Mouse (Mus musculus) limb, embryonic 12.5 days (tissue): ENCODE data around the gene Bcl2a1a. TPM values are rescaled to one million over a fixed set of nuclear protein-coding genes. Genes with fewer than 3 reads are reported as not detected.
"Not testable (repeated sequence)": the region's sequence is repeated elsewhere in the genome, so short reads cannot be mapped to it uniquely, and the experiment has no call there.

Experiments
- ATAC-seq: fragments of 200-750 bp; cut with Nextera tagmentation; 2 replicates; pipeline ENCODE4 v1.8.0; 2017; ENCODE audit warnings: low read depth, moderate TSS enrichment; ENCODE audit not compliant: insufficient number of reproducible peaks, insufficient read depth, low FRiP score, low TSS enrichment
- H3K27ac ChIP-seq: fragments of 300-500 bp; sonication (generic); 2 replicates; pipeline ENCODE4 v1.5.1; 2016; ENCODE audit warnings: mild to moderate bottlenecking, moderate library complexity
- H3K27me3 ChIP-seq: fragments of 300-500 bp; sonication (generic); 2 replicates; pipeline ENCODE4 v1.6.1; 2016; ENCODE audit warnings: mild to moderate bottlenecking, moderate library complexity
- H3K36me3 ChIP-seq: fragments of 300-500 bp; sonication (generic); 2 replicates; pipeline ENCODE4 v1.6.1; 2016; ENCODE audit warnings: mild to moderate bottlenecking, moderate library complexity
- H3K4me1 ChIP-seq: fragments of 300-500 bp; sonication (generic); replicated peaks from 2 replicates; pipeline ENCODE4 v1.6.1; 2016
- H3K4me2 ChIP-seq: fragments of 300-500 bp; sonication (generic); 2 replicates; pipeline ENCODE4 v1.6.1; 2016; ENCODE audit warnings: mild to moderate bottlenecking, moderate library complexity
- H3K4me3 ChIP-seq: fragments of 300-500 bp; sonication (generic); replicated peaks from 2 replicates; pipeline ENCODE4 v1.5.1; 2016; ENCODE audit warnings: mild to moderate bottlenecking
- H3K9ac ChIP-seq: fragments of 300-500 bp; sonication (generic); replicated peaks from 2 replicates; pipeline ENCODE4 v1.6.1; 2016; ENCODE audit warnings: mild to moderate bottlenecking, moderate library complexity
- H3K9me3 ChIP-seq: fragments of 300-500 bp; sonication (generic); 2 replicates; pipeline ENCODE4 v1.6.1; 2016; ENCODE audit warnings: mild to moderate bottlenecking, moderate library complexity
- WGBS: fragments of 180-500 bp; shearing (Covaris S2); methylation state at CpG from one replicate; pipeline ENCODE4 v1.1.7; 2016; 5-methylcytosine and 5-hydroxymethylcytosine counted together
- polyA plus RNA-seq: library from polyadenylated mRNA; unstranded; fragments of >200 nt; fragmentation: Nextera tagmentation; extraction: Ambion mirVana; gene quantifications from 2 replicates; pipeline ENCODE4 v1.2.1, GENCODE M21; 2016

Gene Bcl2a1a
- polyA plus RNA-seq, 1 experiment from 2014 or later, result not detected

DNA sequence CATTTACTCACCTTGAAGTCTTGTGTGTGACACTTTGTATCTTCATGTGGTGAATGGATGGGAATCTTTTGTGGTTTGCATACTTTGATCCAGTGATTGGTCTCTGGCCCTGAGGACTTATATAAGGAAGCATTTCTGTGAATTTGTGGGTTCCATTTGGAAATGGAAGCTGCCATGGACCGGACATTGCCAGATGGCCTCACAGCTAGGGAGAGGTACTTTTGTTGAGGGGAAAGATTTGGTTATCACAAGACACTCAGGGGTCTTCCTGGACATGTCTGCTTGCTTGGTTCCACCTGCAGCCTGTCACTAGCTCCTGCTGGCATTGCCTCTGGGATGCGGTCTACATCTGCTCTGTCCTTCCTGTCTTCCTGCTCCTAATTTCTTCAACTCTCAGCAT lies 23.1 kb downstream of the Bcl2a1a start:
- not testable (repeated sequence) for H3K9me3 ChIP-seq, H3K4me2 ChIP-seq, H3K36me3 ChIP-seq, H3K9ac ChIP-seq, H3K4me1 ChIP-seq, ATAC-seq, H3K4me3 ChIP-seq, H3K27ac ChIP-seq, H3K27me3 ChIP-seq
- WGBS, result 96% methylated on average over 2 of the region's 2 CpGs

DNA sequence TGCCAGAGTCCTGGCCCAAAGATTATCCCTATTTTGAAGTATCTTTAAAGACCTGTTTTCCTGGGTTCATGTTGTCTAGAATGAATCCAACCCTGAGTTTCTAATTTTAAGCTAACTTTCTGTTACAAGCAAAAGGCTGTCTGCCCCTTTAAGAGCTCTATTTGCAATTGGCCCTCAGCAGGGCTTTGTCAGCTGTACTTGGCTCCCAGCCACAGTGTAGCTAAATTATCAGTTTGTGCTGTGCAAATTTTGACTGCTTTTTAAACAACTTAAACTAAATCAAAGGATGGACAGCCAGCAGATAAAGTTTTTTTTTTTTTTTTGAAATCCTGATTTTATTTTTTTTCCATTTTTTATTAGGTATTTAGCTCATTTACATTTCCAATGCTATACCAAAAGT lies 44.8 kb downstream of the Bcl2a1a start:
- not testable (repeated sequence) for H3K36me3 ChIP-seq, H3K4me1 ChIP-seq, H3K4me2 ChIP-seq, H3K9me3 ChIP-seq, ATAC-seq, H3K4me3 ChIP-seq, H3K27me3 ChIP-seq, H3K9ac ChIP-seq, H3K27ac ChIP-seq

Other genes starting within 250 kb of the Bcl2a1a start
- gene Mthfsl, start 236.6 kb upstream of the Bcl2a1a start, polyA plus RNA-seq, result 36.6 and 42.9 TPM in 2 replicates
- 0.28 and 0.44 TPM in 2 replicates for gene Bcl2a1d, start 225.0 kb upstream of the Bcl2a1a start, polyA plus RNA-seq
- 0.20 TPM in 1 of 2 replicates, not detected in the other for gene Trim43c, start 117.7 kb upstream of the Bcl2a1a start, polyA plus RNA-seq
- gene Trim43b, start 135.9 kb downstream of the Bcl2a1a start, polyA plus RNA-seq, result not detected in 2 replicates
- 0.64 and 0.76 TPM in 2 replicates for gene Bcl2a1b, start 242.3 kb downstream of the Bcl2a1a start, polyA plus RNA-seq
- gene Gm29094, start 242.5 kb downstream of the Bcl2a1a start, polyA plus RNA-seq, result 0.46 TPM in 1 of 2 replicates, not detected in the other